Mouse (Mus musculus) c-Kit-positive CD71-negative TER-119-negative erythroid progenitor cells, embryonic 14.5 days (primary cell): ENCODE results near the gene Ctsz.

Source experiments
- DNase-seq: peaks from one replicate; pipeline ENCODE4 v3.0.0-alpha.2; 2013; ENCODE audit warnings: low read depth

Gene Ctsz

DNA sequence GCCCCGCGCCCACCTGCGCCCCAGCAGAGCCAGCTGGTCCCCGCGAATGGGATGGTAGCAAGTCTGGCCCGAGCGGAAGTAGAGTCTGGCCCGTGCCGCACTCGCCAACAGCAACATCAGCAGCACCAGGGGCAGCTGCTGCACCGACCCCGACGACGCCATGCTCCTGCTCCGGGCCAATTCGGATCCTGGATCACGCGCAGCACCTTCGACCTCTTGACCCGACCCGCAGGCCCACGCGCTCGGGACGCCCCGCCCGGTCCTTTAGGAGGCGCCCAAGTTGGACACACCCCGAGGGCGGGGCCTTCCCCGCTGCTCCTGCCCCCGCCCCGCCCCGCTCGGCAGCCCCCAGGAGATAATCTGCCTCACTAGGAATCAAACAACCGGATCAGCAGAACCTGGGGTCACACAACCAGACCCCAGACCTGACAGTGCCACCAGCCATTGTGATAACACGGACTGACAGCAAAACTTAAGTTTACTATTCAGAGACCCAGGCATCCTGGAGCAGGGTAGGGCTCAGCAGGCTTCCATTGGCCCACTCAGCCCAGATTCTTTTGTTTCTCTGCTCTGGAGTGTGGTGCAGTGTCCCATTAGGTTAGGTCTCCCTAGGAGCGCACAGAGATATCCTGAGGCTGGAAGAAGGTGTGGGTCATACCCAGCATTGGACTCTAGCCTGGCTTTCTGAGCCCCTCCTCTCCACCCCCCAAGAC is at the start of gene Ctsz:
Ctsz (minus strand) TSS at position 303 of the 713 bp plus-strand sequence.
- no peak for DNase-seq

GRCm38 (mm10) chr2:174487005-174487404 is 48.2 kb upstream of the Ctsz start:
- DNase-seq = no peak

DNA sequence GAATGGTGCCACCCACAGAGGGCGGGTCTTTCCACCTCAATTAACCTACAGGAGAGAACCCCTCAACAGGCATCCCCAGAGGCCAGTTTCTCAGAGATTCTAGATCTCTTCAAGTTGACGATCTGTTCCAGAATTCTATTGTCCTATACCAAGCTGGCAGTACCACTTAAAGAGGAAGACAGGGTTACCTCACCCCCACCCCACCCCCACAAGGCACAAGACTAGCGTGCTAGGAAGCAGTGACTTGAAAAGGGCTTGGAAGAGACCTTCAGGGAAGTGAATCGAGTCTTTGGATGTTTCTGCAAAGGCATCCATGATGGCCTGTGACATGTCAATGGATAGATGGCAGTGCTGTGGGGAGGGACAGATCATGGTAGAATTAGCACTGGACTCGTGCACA is 39.9 kb upstream of the Ctsz start:
- no peak for DNase-seq

GRCm38 (mm10) chr2:174477543-174478319 is 38.9 kb upstream of the Ctsz start:
- no peak for DNase-seq

DNA sequence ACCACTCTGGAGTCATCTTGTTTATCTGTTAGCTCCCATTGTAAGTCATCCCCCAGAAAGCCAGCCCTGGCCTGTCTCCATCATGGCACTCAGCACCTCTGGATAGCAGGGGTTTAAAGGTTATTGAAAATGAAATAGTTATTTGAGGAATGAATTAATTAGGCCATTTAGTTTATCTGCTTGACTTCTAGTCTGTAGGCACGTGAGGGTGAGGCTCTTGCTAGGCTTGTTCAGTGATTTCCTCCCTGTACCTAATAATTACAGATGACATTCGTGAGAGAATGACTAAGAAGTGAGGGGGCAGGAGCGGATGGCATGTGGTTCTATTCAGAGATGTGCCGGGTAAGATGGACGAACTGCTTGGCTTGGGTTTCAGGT is 34.7 kb upstream of the Ctsz start:
- no peak for DNase-seq

DNA sequence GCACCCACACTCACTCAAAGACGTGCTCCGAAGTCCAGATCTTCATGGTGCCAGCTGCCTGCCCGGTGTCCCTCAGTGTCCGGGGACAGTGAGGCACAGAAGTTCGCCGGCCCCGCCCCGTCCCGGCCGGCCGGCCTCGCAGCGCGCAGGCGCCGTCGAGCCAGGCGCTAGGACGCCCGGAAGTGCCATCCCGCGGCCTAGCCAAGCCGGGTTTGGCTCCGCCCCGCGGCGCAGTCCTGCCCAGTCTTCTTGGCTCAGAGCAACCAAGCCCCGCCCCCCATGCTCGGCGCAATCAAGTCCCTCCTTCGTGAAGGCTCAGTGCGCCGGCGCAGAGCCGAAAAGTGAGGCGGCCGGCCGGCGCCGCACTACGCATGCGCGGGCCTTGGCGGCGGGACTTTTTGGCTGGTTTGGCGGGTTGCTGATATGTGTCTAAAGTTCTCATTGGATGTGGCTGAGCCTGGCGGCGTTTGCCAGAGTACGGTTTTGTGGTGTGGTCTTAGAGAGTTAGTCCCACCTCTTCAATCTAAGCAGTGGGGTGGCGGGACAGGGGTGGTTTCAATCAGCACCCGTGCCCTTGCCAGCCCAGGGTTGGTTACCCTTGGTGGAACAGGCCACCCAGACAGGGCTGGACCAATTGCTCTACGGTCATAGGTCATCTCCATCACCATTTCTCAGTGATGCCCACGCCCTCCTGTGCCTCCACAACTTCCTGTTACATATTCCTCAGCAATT is 34.1 kb upstream of the Ctsz start, which contains the start of gene Prelid3b:
Prelid3b (minus strand) TSS at position 264 of the 732 bp plus-strand sequence.
- peak; percentile 99 for DNase-seq

DNA sequence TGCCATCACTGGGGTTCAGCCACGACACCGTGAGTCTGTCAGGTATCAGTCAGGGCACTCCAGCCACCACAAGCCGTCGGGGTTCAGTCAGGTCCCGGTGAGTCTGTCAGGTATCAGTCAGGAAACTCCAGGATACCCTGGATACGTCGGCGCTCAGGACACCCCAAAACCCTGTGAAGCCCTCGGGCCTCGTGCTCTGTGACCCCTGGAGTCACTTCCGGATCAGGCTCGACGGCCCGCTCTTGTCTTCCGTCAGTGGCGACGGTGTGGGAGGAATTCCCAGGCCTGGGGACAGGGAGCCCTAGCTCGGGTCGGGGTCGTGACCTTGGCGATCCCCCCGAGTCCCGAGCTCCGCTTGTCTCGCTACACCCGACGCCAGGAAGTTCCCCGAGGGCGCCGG is 33.6 kb upstream of the Ctsz start:
- DNase-seq = no peak

GRCm38 (mm10) chr2:174470786-174471405 is 32.1 kb upstream of the Ctsz start:
- DNase-seq = no peak

GRCm38 (mm10) chr2:174470333-174470732 is 31.5 kb upstream of the Ctsz start:
- DNase-seq = no peak

- peak; percentile 77 for DNase-seq
Observed at GRCm38 (mm10) chr2:174463789-174464523, 25.1 kb upstream of the Ctsz start, which contains the start of gene Atp5e. Gene Atp5e, minus strand, starts transcription at chr2:174464105.

DNA sequence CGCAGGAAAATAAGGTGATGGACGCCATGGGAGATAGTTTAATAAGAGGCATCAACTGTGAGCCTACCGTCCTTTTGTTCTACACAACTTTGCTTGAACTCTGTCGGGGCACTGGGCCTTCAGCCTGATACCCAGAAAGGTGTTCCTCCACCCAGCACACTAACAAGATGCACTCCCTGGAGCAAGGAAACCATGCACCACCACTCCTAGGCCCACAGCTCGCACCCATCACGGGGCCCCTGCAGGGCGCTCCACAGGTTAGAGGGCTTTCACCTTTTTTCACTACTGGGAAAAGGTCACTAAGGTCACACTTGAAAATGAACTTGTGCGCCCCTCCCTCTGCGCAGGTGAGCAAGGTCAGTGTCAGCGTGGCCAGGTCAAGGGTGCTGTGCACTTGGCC is 24.5 kb upstream of the Ctsz start:
- DNase-seq = no peak

DNA sequence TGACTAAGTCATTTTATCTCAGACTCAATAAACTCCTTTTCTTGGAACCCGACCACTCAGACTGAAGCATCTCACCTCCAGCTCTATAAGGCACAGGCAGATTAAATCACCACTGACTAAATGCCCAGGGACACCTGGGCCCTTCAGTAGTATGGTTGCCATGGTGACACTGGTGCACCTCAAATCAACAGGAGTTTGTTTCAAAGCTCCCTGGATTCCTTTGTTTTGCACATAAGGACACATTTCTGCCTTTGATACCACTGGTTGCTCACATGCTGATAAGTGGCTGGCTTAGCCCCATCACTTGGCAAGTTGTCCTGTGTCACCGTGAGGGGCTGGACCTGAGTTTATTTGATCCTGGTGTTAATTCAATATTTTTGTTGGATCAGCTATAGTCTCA is 20.5 kb upstream of the Ctsz start:
- no peak for DNase-seq

GRCm38 (mm10) chr2:174453681-174454080 is 14.8 kb upstream of the Ctsz start:
- DNase-seq = peak; percentile 67

GRCm38 (mm10) chr2:174450353-174450752 is 11.5 kb upstream of the Ctsz start, which contains the start of gene Tubb1:
Gene Tubb1, plus strand, starts transcription at chr2:174450695.
- DNase-seq = no peak

DNA sequence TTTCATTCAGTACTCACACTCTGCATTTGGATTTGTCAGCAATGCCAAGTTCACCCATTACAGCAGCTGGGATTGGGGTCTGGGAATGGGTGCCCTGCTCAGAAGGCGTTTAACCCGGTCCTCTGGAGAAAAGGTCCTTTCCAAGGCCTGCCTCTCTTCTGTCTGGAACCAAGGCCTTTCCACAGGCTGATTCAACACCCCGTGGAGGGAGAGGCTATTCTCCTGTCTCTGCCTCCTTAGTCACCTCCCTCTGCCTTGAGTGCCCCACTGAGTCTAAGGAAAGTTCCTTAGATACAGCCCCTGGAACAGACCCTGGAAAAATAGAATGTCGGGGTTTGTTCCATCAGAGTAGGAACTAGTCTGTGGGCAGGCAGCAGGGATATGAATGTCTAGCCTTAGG is 9.6 kb upstream of the Ctsz start:
- DNase-seq = no peak

GRCm38 (mm10) chr2:174446905-174447304 is 8.1 kb upstream of the Ctsz start:
- DNase-seq = no peak

GRCm38 (mm10) chr2:174446492-174446891 is 7.7 kb upstream of the Ctsz start:
- DNase-seq = no peak

DNA sequence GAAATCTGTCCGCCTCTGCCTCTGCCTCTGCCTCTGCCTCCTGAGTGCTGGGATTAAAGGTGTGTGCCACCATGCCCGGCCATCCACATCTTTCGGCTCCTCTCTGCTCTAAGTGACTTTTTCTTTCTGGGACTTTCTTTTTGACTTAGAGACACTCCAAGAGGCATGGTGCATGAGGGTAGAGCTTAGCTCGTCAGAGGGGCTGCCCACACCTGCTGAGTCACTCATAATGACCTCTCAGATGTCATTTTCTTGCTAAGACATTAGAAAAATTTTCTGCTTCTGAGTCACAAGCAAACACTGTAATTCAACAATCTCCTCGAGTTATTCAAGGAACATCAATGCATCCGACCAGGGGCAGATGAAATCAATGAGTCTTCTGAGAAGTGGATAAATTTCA is 6.2 kb upstream of the Ctsz start:
- DNase-seq = no peak

- no peak for DNase-seq
Observed at GRCm38 (mm10) chr2:174444359-174444758, 5.5 kb upstream of the Ctsz start.

GRCm38 (mm10) chr2:174443046-174443445 is 4.2 kb upstream of the Ctsz start:
- no peak for DNase-seq

DNA sequence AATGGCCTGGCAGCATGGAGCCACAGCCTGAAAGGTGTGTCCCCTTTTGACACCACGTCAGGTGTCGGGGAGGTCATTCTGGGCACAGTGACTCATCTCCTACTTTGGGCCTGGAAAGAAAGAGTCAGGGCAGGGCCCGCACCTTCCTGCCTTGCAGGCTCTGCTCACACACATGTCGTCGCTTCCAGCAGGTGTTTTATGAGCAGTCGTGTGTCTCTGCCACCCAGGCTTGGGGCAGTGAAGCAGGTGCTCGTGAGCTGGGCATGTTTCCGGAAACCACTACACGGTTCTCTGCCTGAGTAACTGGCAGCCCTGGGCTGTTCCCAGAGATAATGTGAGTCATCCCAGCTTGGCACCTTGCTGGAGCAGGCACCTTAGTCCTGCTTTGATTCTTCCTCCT is 3.6 kb upstream of the Ctsz start:
- no peak for DNase-seq
